Mouse (Mus musculus) lung, embryonic 15.5 days (tissue): ENCODE measurements around the gene Btn2a2. TPM values are rescaled to one million over a fixed set of nuclear protein-coding genes. Genes with fewer than 3 reads are reported as not detected.
"Not testable (repeated sequence)": the region's sequence is repeated elsewhere in the genome, so short reads cannot be mapped to it uniquely, and the experiment has no call there.

Source experiments
- ATAC-seq: fragments of 200-750 bp; cut with Nextera tagmentation; 2 replicates; pipeline ENCODE4 v1.8.0; 2017; ENCODE audit warnings: moderate number of reproducible peaks, borderline replicate concordance; ENCODE audit not compliant: low FRiP score, low TSS enrichment; ENCODE audit errors: extremely low read depth
- H3K27ac ChIP-seq: fragments of 300-500 bp; sonication (generic); 2 replicates; pipeline ENCODE4 v1.5.1; 2015; ENCODE audit warnings: moderate library complexity, mild to moderate bottlenecking, inconsistent platforms
- H3K27me3 ChIP-seq: fragments of 300-500 bp; sonication (generic); 2 replicates; pipeline ENCODE4 v1.6.1; 2015; ENCODE audit warnings: inconsistent platforms
- H3K36me3 ChIP-seq: fragments of 300-500 bp; sonication (generic); 2 replicates; pipeline ENCODE4 v1.6.1; 2015; ENCODE audit warnings: inconsistent platforms
- H3K4me1 ChIP-seq: fragments of 300-500 bp; sonication (generic); 2 replicates; pipeline ENCODE4 v1.6.1; 2015; ENCODE audit warnings: inconsistent platforms
- H3K4me2 ChIP-seq: fragments of 300-500 bp; sonication (generic); 2 replicates; pipeline ENCODE4 v1.6.1; 2015; ENCODE audit warnings: inconsistent platforms, mild to moderate bottlenecking, moderate library complexity
- H3K4me3 ChIP-seq: fragments of 300-500 bp; sonication (generic); 2 replicates; pipeline ENCODE4 v1.5.1; 2015; ENCODE audit warnings: mild to moderate bottlenecking, inconsistent platforms
- H3K9ac ChIP-seq: fragments of 300-500 bp; sonication (generic); 2 replicates; pipeline ENCODE4 v1.6.1; 2015; ENCODE audit warnings: inconsistent platforms
- H3K9me3 ChIP-seq: fragments of 300-500 bp; sonication (generic); 2 replicates; pipeline ENCODE4 v1.6.1; 2016; ENCODE audit warnings: inconsistent platforms
- WGBS: fragments of 180-500 bp; shearing (Covaris S2); methylation state at CpG from one replicate; pipeline ENCODE4 v1.1.7; 2015; 5-methylcytosine and 5-hydroxymethylcytosine counted together
- polyA plus RNA-seq: library from polyadenylated mRNA; unstranded; fragments of >200 nt; fragmentation: Nextera tagmentation; extraction: Ambion mirVana; gene quantifications from 2 replicates; pipeline ENCODE4 v1.2.1, GENCODE M21; 2015

Gene Btn2a2
- polyA plus RNA-seq, result 0.16 and 0.21 TPM in 2 replicates

GRCm38 (mm10) chr13:23488400-23489322 is at the start of gene Btn2a2:
TSS of gene Btn2a2 (minus strand) at chr13:23488857.
- Histone ChIP-seq H3K4me3 (peak within 1 kb of the TSS; percentile 35), H3K36me3 (no peaks in the 10 kb centered on the region), H3K4me1 (peaks cover 5% of the 10 kb centered on the region; the same call in 1 of the 2 replicates), H3K9me3 (no peaks in the 10 kb centered on the region), H3K4me2 (peak within 1 kb of the TSS; percentile 68), H3K27me3 (no peaks in the 10 kb centered on the region), H3K27ac (no peak within 1 kb of the TSS), H3K9ac (no peak within 1 kb of the TSS)
- ATAC-seq, result peak; percentile 94
- 2% methylated on average over 13 of the region's 14 CpGs for WGBS

GRCm38 (mm10) chr13:23538249-23538648 is 49.6 kb upstream of the Btn2a2 start:
- Histone ChIP-seq H3K4me1 (peaks cover 22% of the 10 kb centered on the region), H3K4me3 (no peak overlapping the region), H3K36me3 (no peaks in the 10 kb centered on the region), H3K9ac (no peak overlapping the region), H3K4me2 (no peak overlapping the region), H3K9me3 (no peaks in the 10 kb centered on the region), H3K27me3 (no peaks in the 10 kb centered on the region), H3K27ac (no peak overlapping the region)
- WGBS, result 78% methylated on average over 5 of the region's 5 CpGs
- ATAC-seq, result no peak

- 41% methylated on average over 3 of the region's 3 CpGs for WGBS
- Histone ChIP-seq H3K27me3 (no peaks in the 10 kb centered on the region), H3K4me1 (peaks cover 29% of the 10 kb centered on the region), H3K4me2 (peak overlapping the region; percentile 66), H3K4me3 (peak overlapping the region; percentile 48), H3K27ac (0 out of 2 replicates have a peak overlapping the region, but pooled peaks have one; percentile 41), H3K36me3 (no peaks in the 10 kb centered on the region), H3K9me3 (no peaks in the 10 kb centered on the region), H3K9ac (peak overlapping the region; percentile 11; the same call in 1 of the 2 replicates)
- ATAC-seq, result no peak
Observed at GRCm38 (mm10) chr13:23537006-23537710, 48.5 kb upstream of the Btn2a2 start.

DNA sequence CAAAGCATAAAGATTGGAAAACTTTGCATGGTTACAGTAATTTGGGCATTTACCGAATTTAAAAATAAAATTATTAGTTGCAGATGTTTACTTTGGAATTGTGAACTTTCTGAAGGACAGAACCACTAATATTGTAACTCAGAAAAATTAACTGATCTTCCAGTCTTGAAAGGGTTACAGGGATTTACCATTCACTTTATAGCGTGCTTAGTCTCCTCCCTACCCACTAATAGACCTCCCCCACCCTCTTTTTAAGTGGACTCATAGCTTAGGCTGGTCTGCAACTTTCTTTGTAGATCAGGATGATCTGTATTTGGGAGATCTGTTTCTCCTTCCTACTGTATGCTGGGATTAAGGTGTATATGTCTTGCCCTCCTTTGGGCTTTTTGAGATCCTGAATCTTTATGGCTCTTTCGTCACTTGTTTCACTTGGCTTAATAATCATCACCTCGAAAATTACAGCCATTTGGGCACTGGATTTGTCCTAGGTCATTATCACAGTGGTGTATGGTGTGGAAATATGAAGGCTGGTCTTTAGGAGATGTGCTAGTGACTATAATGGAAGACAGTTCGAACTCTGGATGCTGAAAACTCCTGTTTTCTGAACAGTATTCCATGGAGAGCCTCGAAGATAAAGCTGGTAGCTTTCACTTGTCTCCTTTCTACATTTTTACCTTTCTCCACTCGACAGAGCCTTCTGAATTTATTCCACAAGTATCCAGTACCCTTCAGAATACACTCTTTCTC is 47.6 kb upstream of the Btn2a2 start:
- H3K4me2 ChIP-seq, result peak overlapping the region; percentile 66
- WGBS, result 13% methylated on average over 7 of the region's 7 CpGs
- ATAC-seq, result no peak
- H3K36me3 ChIP-seq, result no peaks in the 10 kb centered on the region
- no peaks in the 10 kb centered on the region for H3K9me3 ChIP-seq
- no peaks in the 10 kb centered on the region for H3K27me3 ChIP-seq
- H3K9ac ChIP-seq, result peak overlapping the region; percentile 58
- H3K4me3 ChIP-seq, result peak overlapping the region; percentile 48
- peak overlapping the region; percentile 98 for H3K27ac ChIP-seq
- peaks cover 31% of the 10 kb centered on the region for H3K4me1 ChIP-seq

GRCm38 (mm10) chr13:23535137-23536075 is 46.7 kb upstream of the Btn2a2 start, which contains the start of gene Hist1h3g:
TSS of gene Hist1h3g (plus strand) at chr13:23535422.
- peak within 1 kb of the TSS; percentile 98 for H3K27ac ChIP-seq
- H3K36me3 ChIP-seq, H3K9me3 ChIP-seq, H3K27me3 ChIP-seq: not testable (repeated sequence)
- peak within 1 kb of the TSS; percentile 48 for H3K4me3 ChIP-seq
- peak; percentile 89 for ATAC-seq
- H3K4me1 ChIP-seq, result peaks cover 31% of the 10 kb centered on the region
- under 1% methylated on average over 41 of the region's 62 CpGs for WGBS
- peak within 1 kb of the TSS; percentile 66 for H3K4me2 ChIP-seq
- H3K9ac ChIP-seq, result peak within 1 kb of the TSS; percentile 61

DNA sequence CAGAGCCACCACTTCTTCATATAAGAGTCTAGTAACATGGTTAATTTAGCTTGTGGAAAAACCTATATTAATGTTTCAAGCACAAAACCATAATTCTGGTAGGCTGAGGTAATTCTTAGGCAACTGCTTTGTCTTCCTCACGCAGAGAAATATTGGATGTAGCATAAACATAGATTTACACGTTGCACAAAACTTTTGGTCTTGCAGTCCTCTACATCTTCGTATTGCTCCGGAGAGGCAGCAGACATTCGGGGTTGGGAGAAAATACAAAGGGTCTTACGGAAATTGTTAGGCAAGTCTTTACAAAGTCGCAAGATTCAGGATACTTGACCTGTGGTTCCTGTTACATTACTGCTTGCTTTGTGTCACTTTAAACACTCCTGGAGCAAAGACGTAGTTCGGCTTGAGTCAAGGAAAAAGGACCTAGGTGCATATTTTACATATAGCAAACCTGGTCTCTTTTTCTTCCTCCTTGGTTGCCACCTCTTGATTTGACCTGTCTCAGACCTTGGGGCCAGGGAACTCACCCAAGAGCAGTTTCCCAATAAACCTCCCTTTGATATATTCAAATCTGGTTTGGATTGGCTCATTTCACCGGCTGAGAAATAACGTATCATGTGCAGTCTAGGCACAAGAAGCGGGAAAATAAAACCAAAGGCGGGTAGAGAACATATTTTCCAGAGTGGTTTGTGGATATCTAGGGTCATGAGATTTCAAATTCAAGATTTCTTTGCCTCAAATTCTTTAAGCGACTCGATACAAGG is 45.9 kb upstream of the Btn2a2 start:
- peak overlapping the region; percentile 98 for H3K27ac ChIP-seq
- H3K36me3 ChIP-seq, result no peaks in the 10 kb centered on the region
- H3K9ac ChIP-seq, result peak overlapping the region; percentile 61
- H3K4me3 ChIP-seq, result peak overlapping the region; percentile 48
- H3K27me3 ChIP-seq, result no peaks in the 10 kb centered on the region
- 1% methylated on average over 15 of the region's 15 CpGs for WGBS
- ATAC-seq, result no peak
- H3K4me1 ChIP-seq, result peaks cover 31% of the 10 kb centered on the region
- peak overlapping the region; percentile 66 for H3K4me2 ChIP-seq
- no peaks in the 10 kb centered on the region for H3K9me3 ChIP-seq

- not testable (repeated sequence) for H3K27me3 ChIP-seq, H3K36me3 ChIP-seq, H3K9me3 ChIP-seq
- peak within 1 kb of the TSS; percentile 61 for H3K9ac ChIP-seq
- peak within 1 kb of the TSS; percentile 98 for H3K27ac ChIP-seq
- peak within 1 kb of the TSS; percentile 66 for H3K4me2 ChIP-seq
- ATAC-seq, result peak; percentile 53; the same call in 1 of the 2 replicates
- under 1% methylated on average over 28 of the region's 53 CpGs for WGBS
- peak within 1 kb of the TSS; percentile 48 for H3K4me3 ChIP-seq
- peaks cover 36% of the 10 kb centered on the region for H3K4me1 ChIP-seq
Observed at GRCm38 (mm10) chr13:23533560-23534367, 45.1 kb upstream of the Btn2a2 start, which contains the start of gene Hist1h2af. TSS of gene Hist1h2af (plus strand) at chr13:23533906.

- H3K27ac ChIP-seq, result peak overlapping the region; percentile 98
- H3K27me3 ChIP-seq, result no peaks in the 10 kb centered on the region
- peak overlapping the region; percentile 66 for H3K4me2 ChIP-seq
- no peaks in the 10 kb centered on the region for H3K9me3 ChIP-seq
- no peak for ATAC-seq
- peak overlapping the region; percentile 49 for H3K9ac ChIP-seq
- 11% methylated on average over 9 of the region's 9 CpGs for WGBS
- H3K4me1 ChIP-seq, result peaks cover 39% of the 10 kb centered on the region
- peak overlapping the region; percentile 48 for H3K4me3 ChIP-seq
- no peaks in the 10 kb centered on the region for H3K36me3 ChIP-seq
Observed at GRCm38 (mm10) chr13:23532262-23533075, 43.8 kb upstream of the Btn2a2 start.
